Mouse (Mus musculus): ENCODE measurements around the gene Wipi2.

DNA sequence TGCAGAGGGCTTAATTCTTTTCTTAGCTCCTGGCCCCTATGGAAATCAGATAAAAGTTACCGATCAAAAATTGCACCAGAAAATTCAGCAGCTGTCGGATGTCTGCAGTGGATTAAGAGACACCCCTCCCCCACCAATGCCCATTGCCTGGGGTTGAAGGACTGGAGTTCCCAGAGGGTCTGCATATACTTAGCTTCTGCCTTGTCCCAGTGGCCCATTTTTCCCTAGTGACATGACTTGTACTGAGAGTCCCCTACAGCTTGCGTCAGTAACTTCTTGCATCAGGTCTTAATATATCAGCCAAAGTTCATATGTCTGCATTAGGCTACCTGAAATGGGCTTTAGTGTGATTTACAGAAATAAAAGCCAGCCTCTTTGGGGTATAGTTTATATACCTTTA lies 22.9 kb downstream of the Wipi2 start:
- TF ChIP-seq POLR2A (IDR thresholded peaks at IDR 0.05; ENCODE audit: insufficient read depth, low read depth, low read length), result no peak
- no peak for TF ChIP-seq CTCF (IDR thresholded peaks at IDR 0.05; ENCODE audit: insufficient read depth, low read depth, low read length)

Data from olfactory bulb, adult 2 months (tissue).